Mouse (Mus musculus) cerebellum, adult 11 months (tissue): Measurements from ENCODE around the gene Schip1.

Source experiments
- DNase-seq: peaks from one replicate; pipeline ENCODE4 v3.0.0; 2022

Gene Schip1

GRCm38 (mm10) chr3:68633577-68633976 lies 569.0 kb downstream of the Schip1 start:
- DNase-seq = no peak

- no peak for DNase-seq
These were observed 573.4 kb downstream of the Schip1 start for GRCm38 (mm10) chr3:68637960-68638359.

GRCm38 (mm10) chr3:68638703-68639102 lies 574.1 kb downstream of the Schip1 start:
- DNase-seq = no peak

- DNase-seq = no peak
These were observed 578.3 kb downstream of the Schip1 start for GRCm38 (mm10) chr3:68642935-68643334.

GRCm38 (mm10) chr3:68646387-68647130 lies 582.0 kb downstream of the Schip1 start:
- no peak for DNase-seq

GRCm38 (mm10) chr3:68647282-68647681 lies 582.7 kb downstream of the Schip1 start:
- DNase-seq = no peak

- DNase-seq = no peak
These were observed 585.6 kb downstream of the Schip1 start for GRCm38 (mm10) chr3:68650251-68650650.

GRCm38 (mm10) chr3:68656607-68657352 lies 592.2 kb downstream of the Schip1 start:
- no peak for DNase-seq

- no peak for DNase-seq
These were observed 593.1 kb downstream of the Schip1 start for GRCm38 (mm10) chr3:68657589-68658245.

GRCm38 (mm10) chr3:68659996-68660395 lies 595.4 kb downstream of the Schip1 start:
- DNase-seq = no peak

- DNase-seq = no peak
These were observed 595.9 kb downstream of the Schip1 start for GRCm38 (mm10) chr3:68660538-68660937.

- no peak for DNase-seq
These were observed 597.8 kb downstream of the Schip1 start for GRCm38 (mm10) chr3:68662386-68662785.

GRCm38 (mm10) chr3:68664337-68664736 lies 599.7 kb downstream of the Schip1 start:
- DNase-seq = no peak

GRCm38 (mm10) chr3:68666377-68666776 lies 601.8 kb downstream of the Schip1 start:
- no peak for DNase-seq

GRCm38 (mm10) chr3:68667852-68668251 lies 603.2 kb downstream of the Schip1 start:
- DNase-seq = no peak

GRCm38 (mm10) chr3:68669418-68669974 lies 604.9 kb downstream of the Schip1 start:
- no peak for DNase-seq

- no peak for DNase-seq
These were observed 610.1 kb downstream of the Schip1 start for GRCm38 (mm10) chr3:68674721-68675120.

- no peak for DNase-seq
These were observed 610.7 kb downstream of the Schip1 start for GRCm38 (mm10) chr3:68675216-68675835.
